Mouse (Mus musculus): ENCODE measurements around the gene Ss18l1.

The Ss18l1 gene

GRCm38 (mm10) chr2:180042256-180042857 is at the start of gene Ss18l1, which contains the start of gene Psma7:
TSS of gene Ss18l1 (plus strand) at chr2:180042509.
TSS of gene Psma7 (minus strand) at chr2:180042433.
- peak; percentile 95 for DNase-seq (ENCODE audit: low spot score)

- no peak for DNase-seq (ENCODE audit: low spot score)
Observed at GRCm38 (mm10) chr2:179993071-179993470, 49.2 kb upstream of the Ss18l1 start.

- no peak for DNase-seq (ENCODE audit: low spot score)
Observed at GRCm38 (mm10) chr2:179998431-179998830, 43.9 kb upstream of the Ss18l1 start.

GRCm38 (mm10) chr2:180001635-180002034 is 40.7 kb upstream of the Ss18l1 start:
- no peak for DNase-seq (ENCODE audit: low spot score)

- no peak for DNase-seq (ENCODE audit: low spot score)
Observed at GRCm38 (mm10) chr2:180005656-180006351, 36.5 kb upstream of the Ss18l1 start.

- DNase-seq (ENCODE audit: low spot score): no peak
Observed at GRCm38 (mm10) chr2:180006352-180007017, 35.8 kb upstream of the Ss18l1 start.

- no peak for DNase-seq (ENCODE audit: low spot score)
Observed at GRCm38 (mm10) chr2:180010686-180011085, 31.6 kb upstream of the Ss18l1 start.

- DNase-seq (ENCODE audit: low spot score): no peak
Observed at GRCm38 (mm10) chr2:180011370-180011769, 30.9 kb upstream of the Ss18l1 start.

- DNase-seq (ENCODE audit: low spot score): no peak
Observed at GRCm38 (mm10) chr2:180013686-180014085, 28.6 kb upstream of the Ss18l1 start.

- no peak for DNase-seq (ENCODE audit: low spot score)
Observed at GRCm38 (mm10) chr2:180017632-180018031, 24.7 kb upstream of the Ss18l1 start.

- no peak for DNase-seq (ENCODE audit: low spot score)
Observed at GRCm38 (mm10) chr2:180018573-180018972, 23.7 kb upstream of the Ss18l1 start.

- no peak for DNase-seq (ENCODE audit: low spot score)
Observed at GRCm38 (mm10) chr2:180020091-180020661, 22.1 kb upstream of the Ss18l1 start.

- no peak for DNase-seq (ENCODE audit: low spot score)
Observed at GRCm38 (mm10) chr2:180020919-180021318, 21.4 kb upstream of the Ss18l1 start.

GRCm38 (mm10) chr2:180022751-180023150 is 19.6 kb upstream of the Ss18l1 start:
- no peak for DNase-seq (ENCODE audit: low spot score)

GRCm38 (mm10) chr2:180024401-180025098 is 17.8 kb upstream of the Ss18l1 start, which contains the start of gene Lsm14b:
TSS of gene Lsm14b (plus strand) at chr2:180024987.
- DNase-seq (ENCODE audit: low spot score): peak; percentile 96

GRCm38 (mm10) chr2:180025135-180025860 is 17.0 kb upstream of the Ss18l1 start:
- DNase-seq (ENCODE audit: low spot score): peak; percentile 64

GRCm38 (mm10) chr2:180025861-180026200 is 16.5 kb upstream of the Ss18l1 start:
- DNase-seq (ENCODE audit: low spot score): no peak

GRCm38 (mm10) chr2:180027768-180028167 is 14.5 kb upstream of the Ss18l1 start:
- DNase-seq (ENCODE audit: low spot score): no peak

GRCm38 (mm10) chr2:180031270-180031669 is 11.0 kb upstream of the Ss18l1 start:
- no peak for DNase-seq (ENCODE audit: low spot score)

GRCm38 (mm10) chr2:180032925-180033324 is 9.4 kb upstream of the Ss18l1 start:
- no peak for DNase-seq (ENCODE audit: low spot score)

GRCm38 (mm10) chr2:180033956-180034355 is 8.4 kb upstream of the Ss18l1 start:
- DNase-seq (ENCODE audit: low spot score): peak; percentile 31

Data from embryo, embryonic 10 days (tissue).